Mouse (Mus musculus): ENCODE results near the gene Nrde2.

- TF ChIP-seq POLR2A (IDR thresholded peaks at IDR 0.05; ENCODE audit: control insufficient read depth, extremely low read depth, insufficient read depth, low read length, poor library complexity) (no peak), CTCF (IDR thresholded peaks at IDR 0.05; ENCODE audit: borderline replicate concordance, control insufficient read depth, extremely low read depth, insufficient read depth, low read length, poor library complexity) (no peak)
These were observed 8.0 kb upstream of the Nrde2 start for GRCm38 (mm10) chr12:100167502-100167901.

All from thymus, adult 2 months (tissue).